Mouse (Mus musculus): ENCODE measurements around the gene Ubac2. TPM values are rescaled to one million over a fixed set of nuclear protein-coding genes. Genes with fewer than 3 reads are reported as not detected.

Gene Ubac2
- polyA plus RNA-seq, 1 experiment from 2014 or later = 66.3 TPM

- no peak overlapping the region for H3K9ac ChIP-seq (ENCODE audit: low read depth, low read length)
- WGBS = 91% methylated on average over 8 of the region's 8 CpGs
- no peaks in the 10 kb centered on the region for H3K9me3 ChIP-seq (ENCODE audit: control insufficient read depth, low read length)
- H3K36me3 ChIP-seq (ENCODE audit: control insufficient read depth, insufficient read depth, low read length) = no peaks in the 10 kb centered on the region
- H3K4me1 ChIP-seq (replicated peaks; ENCODE audit: control insufficient read depth, insufficient read depth, low read length) = no peaks in the 10 kb centered on the region
- no peak overlapping the region for H3K27ac ChIP-seq (ENCODE audit: low read depth, low read length)
- no peak for ATAC-seq (ENCODE audit: low FRiP score)
- no peak for DNase-seq (ENCODE audit: low spot score)
- H3K4me2 ChIP-seq (replicated peaks; ENCODE audit: low read depth, low read length) = no peak overlapping the region
- H3K4me3 ChIP-seq (ENCODE audit: low read depth, low read length) = no peak overlapping the region
- no peaks in the 10 kb centered on the region for H3K27me3 ChIP-seq (ENCODE audit: control insufficient read depth, insufficient read depth, low read length)
Observed at GRCm38 (mm10) chr14:121999455-121999854, 121.0 kb downstream of the Ubac2 start.

- Histone ChIP-seq H3K4me3 (ENCODE audit: low read depth, low read length) (no peak overlapping the region), H3K9ac (ENCODE audit: low read depth, low read length) (no peak overlapping the region), H3K4me1 (replicated peaks; ENCODE audit: control insufficient read depth, insufficient read depth, low read length) (no peaks in the 10 kb centered on the region), H3K4me2 (replicated peaks; ENCODE audit: low read depth, low read length) (no peak overlapping the region), H3K9me3 (ENCODE audit: control insufficient read depth, low read length) (no peaks in the 10 kb centered on the region), H3K27ac (ENCODE audit: low read depth, low read length) (no peak overlapping the region), H3K36me3 (ENCODE audit: control insufficient read depth, insufficient read depth, low read length) (no peaks in the 10 kb centered on the region), H3K27me3 (ENCODE audit: control insufficient read depth, insufficient read depth, low read length) (no peaks in the 10 kb centered on the region)
- DNase-seq (ENCODE audit: low spot score) (no peak), ATAC-seq (ENCODE audit: low FRiP score) (no peak)
- WGBS = 92% methylated on average over 17 of the region's 17 CpGs
Observed at GRCm38 (mm10) chr14:122000346-122001105, 122.1 kb downstream of the Ubac2 start.

- Histone ChIP-seq H3K27me3 (ENCODE audit: control insufficient read depth, insufficient read depth, low read length) (no peaks in the 10 kb centered on the region), H3K4me1 (replicated peaks; ENCODE audit: control insufficient read depth, insufficient read depth, low read length) (no peaks in the 10 kb centered on the region), H3K9me3 (ENCODE audit: control insufficient read depth, low read length) (no peaks in the 10 kb centered on the region), H3K36me3 (ENCODE audit: control insufficient read depth, insufficient read depth, low read length) (no peaks in the 10 kb centered on the region), H3K4me3 (ENCODE audit: low read depth, low read length) (no peak overlapping the region), H3K27ac (ENCODE audit: low read depth, low read length) (no peak overlapping the region), H3K9ac (ENCODE audit: low read depth, low read length) (no peak overlapping the region), H3K4me2 (replicated peaks; ENCODE audit: low read depth, low read length) (no peak overlapping the region)
- 88% methylated on average over 7 of the region's 7 CpGs for WGBS
- DNase-seq (ENCODE audit: low spot score) (no peak), ATAC-seq (ENCODE audit: low FRiP score) (no peak)
Observed at GRCm38 (mm10) chr14:122002224-122002623, 123.8 kb downstream of the Ubac2 start.

- H3K4me1 ChIP-seq (replicated peaks; ENCODE audit: control insufficient read depth, insufficient read depth, low read length) = no peaks in the 10 kb centered on the region
- no peak overlapping the region for H3K4me3 ChIP-seq (ENCODE audit: low read depth, low read length)
- no peaks in the 10 kb centered on the region for H3K9me3 ChIP-seq (ENCODE audit: control insufficient read depth, low read length)
- H3K4me2 ChIP-seq (replicated peaks; ENCODE audit: low read depth, low read length) = no peak overlapping the region
- ATAC-seq (ENCODE audit: low FRiP score) (no peak), DNase-seq (ENCODE audit: low spot score) (no peak)
- H3K9ac ChIP-seq (ENCODE audit: low read depth, low read length) = no peak overlapping the region
- H3K27ac ChIP-seq (ENCODE audit: low read depth, low read length) = no peak overlapping the region
- no peaks in the 10 kb centered on the region for H3K27me3 ChIP-seq (ENCODE audit: control insufficient read depth, insufficient read depth, low read length)
- no peaks in the 10 kb centered on the region for H3K36me3 ChIP-seq (ENCODE audit: control insufficient read depth, insufficient read depth, low read length)
Observed at GRCm38 (mm10) chr14:122003812-122004211, 125.4 kb downstream of the Ubac2 start.

GRCm38 (mm10) chr14:122008261-122008660 lies 129.8 kb downstream of the Ubac2 start:
- Histone ChIP-seq H3K27ac (ENCODE audit: low read depth, low read length) (no peak overlapping the region), H3K4me2 (replicated peaks; ENCODE audit: low read depth, low read length) (no peak overlapping the region), H3K36me3 (ENCODE audit: control insufficient read depth, insufficient read depth, low read length) (no peaks in the 10 kb centered on the region), H3K9me3 (ENCODE audit: control insufficient read depth, low read length) (no peaks in the 10 kb centered on the region), H3K27me3 (ENCODE audit: control insufficient read depth, insufficient read depth, low read length) (no peaks in the 10 kb centered on the region), H3K9ac (ENCODE audit: low read depth, low read length) (no peak overlapping the region), H3K4me3 (ENCODE audit: low read depth, low read length) (no peak overlapping the region), H3K4me1 (replicated peaks; ENCODE audit: control insufficient read depth, insufficient read depth, low read length) (no peaks in the 10 kb centered on the region)
- ATAC-seq (ENCODE audit: low FRiP score) = no peak
- DNase-seq (ENCODE audit: low spot score) = no peak
- 93% methylated on average over 4 of the region's 4 CpGs for WGBS

GRCm38 (mm10) chr14:122009502-122009901 lies 131.1 kb downstream of the Ubac2 start:
- no peak overlapping the region for H3K9ac ChIP-seq (ENCODE audit: low read depth, low read length)
- H3K27ac ChIP-seq (ENCODE audit: low read depth, low read length) = no peak overlapping the region
- no peaks in the 10 kb centered on the region for H3K9me3 ChIP-seq (ENCODE audit: control insufficient read depth, low read length)
- no peak overlapping the region for H3K4me3 ChIP-seq (ENCODE audit: low read depth, low read length)
- H3K27me3 ChIP-seq (ENCODE audit: control insufficient read depth, insufficient read depth, low read length) = no peaks in the 10 kb centered on the region
- no peak overlapping the region for H3K4me2 ChIP-seq (replicated peaks; ENCODE audit: low read depth, low read length)
- H3K36me3 ChIP-seq (ENCODE audit: control insufficient read depth, insufficient read depth, low read length) = no peaks in the 10 kb centered on the region
- DNase-seq (ENCODE audit: low spot score) (no peak), ATAC-seq (ENCODE audit: low FRiP score) (no peak)
- 94% methylated on average over 10 of the region's 13 CpGs for WGBS
- H3K4me1 ChIP-seq (replicated peaks; ENCODE audit: control insufficient read depth, insufficient read depth, low read length) = no peaks in the 10 kb centered on the region

GRCm38 (mm10) chr14:122010301-122010700 lies 131.9 kb downstream of the Ubac2 start:
- Histone ChIP-seq H3K27me3 (ENCODE audit: control insufficient read depth, insufficient read depth, low read length) (no peaks in the 10 kb centered on the region), H3K4me2 (replicated peaks; ENCODE audit: low read depth, low read length) (no peak overlapping the region), H3K27ac (ENCODE audit: low read depth, low read length) (no peak overlapping the region), H3K36me3 (ENCODE audit: control insufficient read depth, insufficient read depth, low read length) (no peaks in the 10 kb centered on the region), H3K9ac (ENCODE audit: low read depth, low read length) (no peak overlapping the region), H3K9me3 (ENCODE audit: control insufficient read depth, low read length) (no peaks in the 10 kb centered on the region), H3K4me3 (ENCODE audit: low read depth, low read length) (no peak overlapping the region), H3K4me1 (replicated peaks; ENCODE audit: control insufficient read depth, insufficient read depth, low read length) (no peaks in the 10 kb centered on the region)
- DNase-seq (ENCODE audit: low spot score) (no peak), ATAC-seq (ENCODE audit: low FRiP score) (no peak)
- 85% methylated on average over 7 of the region's 7 CpGs for WGBS

- DNase-seq (ENCODE audit: low spot score) = no peak
- WGBS = 97% methylated on average over 8 of the region's 8 CpGs
- ATAC-seq (ENCODE audit: low FRiP score) = no peak
- no peaks in the 10 kb centered on the region for H3K4me1 ChIP-seq (replicated peaks; ENCODE audit: control insufficient read depth, insufficient read depth, low read length)
- no peak overlapping the region for H3K27ac ChIP-seq (ENCODE audit: low read depth, low read length)
- H3K4me2 ChIP-seq (replicated peaks; ENCODE audit: low read depth, low read length) = no peak overlapping the region
- H3K9me3 ChIP-seq (ENCODE audit: control insufficient read depth, low read length) = no peaks in the 10 kb centered on the region
- H3K4me3 ChIP-seq (ENCODE audit: low read depth, low read length) = no peak overlapping the region
- H3K36me3 ChIP-seq (ENCODE audit: control insufficient read depth, insufficient read depth, low read length) = no peaks in the 10 kb centered on the region
- H3K27me3 ChIP-seq (ENCODE audit: control insufficient read depth, insufficient read depth, low read length) = no peaks in the 10 kb centered on the region
- no peak overlapping the region for H3K9ac ChIP-seq (ENCODE audit: low read depth, low read length)
Observed at GRCm38 (mm10) chr14:122011768-122012167, 133.3 kb downstream of the Ubac2 start.

GRCm38 (mm10) chr14:122012193-122012592 lies 133.8 kb downstream of the Ubac2 start:
- Histone ChIP-seq H3K9ac (ENCODE audit: low read depth, low read length) (no peak overlapping the region), H3K9me3 (ENCODE audit: control insufficient read depth, low read length) (no peaks in the 10 kb centered on the region), H3K36me3 (ENCODE audit: control insufficient read depth, insufficient read depth, low read length) (no peaks in the 10 kb centered on the region), H3K4me2 (replicated peaks; ENCODE audit: low read depth, low read length) (no peak overlapping the region), H3K4me3 (ENCODE audit: low read depth, low read length) (no peak overlapping the region), H3K27ac (ENCODE audit: low read depth, low read length) (no peak overlapping the region), H3K4me1 (replicated peaks; ENCODE audit: control insufficient read depth, insufficient read depth, low read length) (no peaks in the 10 kb centered on the region), H3K27me3 (ENCODE audit: control insufficient read depth, insufficient read depth, low read length) (no peaks in the 10 kb centered on the region)
- DNase-seq (ENCODE audit: low spot score) = no peak
- ATAC-seq (ENCODE audit: low FRiP score) = no peak
- 81% methylated on average over 5 of the region's 5 CpGs for WGBS

Data from hindbrain, embryonic 11.5 days (tissue).